Mouse (Mus musculus) spleen, adult 2 months (tissue): ENCODE measurements around the gene Mfap5. TPM values are rescaled to one million over a fixed set of nuclear protein-coding genes. Genes with fewer than 3 reads are reported as not detected.

Experiments
- DNase-seq, 2 experiments: peaks; one replicate each; pipeline versions ENCODE4 v3.0.0 to v3.0.0-alpha.2; 2012 to 2021; ENCODE audit warnings: low spot score in 2 of 2, low read depth in 1 of 2
- H3K27ac ChIP-seq: fragments of 200-500 bp; 2 replicates; pipeline ENCODE4 v1.5.1; 2012; ENCODE audit warnings: low read length, inconsistent platforms; ENCODE audit not compliant: insufficient read depth
- H3K27me3 ChIP-seq: fragments of 200-500 bp; 2 replicates; pipeline ENCODE4 v1.6.1; 2012; ENCODE audit warnings: mild to moderate bottlenecking, moderate library complexity, low read length, inconsistent platforms; ENCODE audit not compliant: control insufficient read depth, insufficient read depth
- H3K36me3 ChIP-seq: fragments of 200-500 bp; 2 replicates; pipeline ENCODE4 v1.6.1; 2012; ENCODE audit warnings: mild to moderate bottlenecking, low read length, inconsistent platforms; ENCODE audit not compliant: control insufficient read depth, insufficient read depth
- H3K4me1 ChIP-seq: fragments of 200-500 bp; 2 replicates; pipeline ENCODE4 v1.6.1; 2011; ENCODE audit warnings: inconsistent platforms; ENCODE audit not compliant: control insufficient read depth, insufficient read depth, insufficient read length
- H3K4me3 ChIP-seq: fragments of 200-500 bp; 2 replicates; pipeline ENCODE4 v1.5.1; 2011; ENCODE audit warnings: mild to moderate bottlenecking, inconsistent platforms; ENCODE audit not compliant: insufficient read depth, insufficient read length; ENCODE audit errors: extremely low read depth
- CTCF ChIP-seq: fragments of 200-500 bp; IDR thresholded peaks from 2 replicates; pipeline ENCODE4 v1.5.1; 2011; ENCODE audit warnings: mild to moderate bottlenecking, inconsistent platforms; ENCODE audit not compliant: insufficient read depth, insufficient read length, insufficient replicate concordance; ENCODE audit errors: extremely low read depth
- POLR2A ChIP-seq: fragments of 200-500 bp; IDR thresholded peaks from 2 replicates; pipeline ENCODE4 v1.6.1; 2011; ENCODE audit warnings: low read depth, low read length, inconsistent platforms
- WGBS: fragments of 180-500 bp; shearing (Covaris S2); methylation state at CpG from one replicate; pipeline ENCODE4 v1.1.7; 2018; 5-methylcytosine and 5-hydroxymethylcytosine counted together
- polyA plus RNA-seq: library from polyadenylated mRNA; depleted of rRNA; stranded (reverse); fragments of >200 nt; gene quantifications from 2 replicates; pipeline ENCODE4 v1.2.3, GENCODE M21; 2012

Mfap5 gene
- polyA plus RNA-seq, 1 experiment = 11.7 TPM

- no peaks in the 10 kb centered on the region for H3K36me3 ChIP-seq
- 7% methylated on average over 17 of the region's 17 CpGs for WGBS
- no peak overlapping the region for H3K4me3 ChIP-seq
- peak; percentile 65 to 74 for DNase-seq
- TF ChIP-seq POLR2A (no peak), CTCF (peak; percentile 79; the same call in 1 of the 2 replicates)
- H3K27me3 ChIP-seq = no peaks in the 10 kb centered on the region
- peaks cover 3% of the 10 kb centered on the region; the same call in 1 of the 2 replicates for H3K4me1 ChIP-seq
- H3K27ac ChIP-seq = no peak overlapping the region
Measured at GRCm38 (mm10) chr6:122560427-122560826, 54.8 kb downstream of the Mfap5 start.

- no peak for DNase-seq
- 79% methylated on average over 20 of the region's 20 CpGs for WGBS
- H3K4me3 ChIP-seq = no peak overlapping the region
- no peaks in the 10 kb centered on the region for H3K36me3 ChIP-seq
- no peaks in the 10 kb centered on the region for H3K27me3 ChIP-seq
- TF ChIP-seq CTCF (no peak), POLR2A (no peak)
- H3K27ac ChIP-seq = no peak overlapping the region
- H3K4me1 ChIP-seq = peaks cover 3% of the 10 kb centered on the region; the same call in 1 of the 2 replicates
Measured at GRCm38 (mm10) chr6:122561005-122561404, 55.4 kb downstream of the Mfap5 start.

DNA sequence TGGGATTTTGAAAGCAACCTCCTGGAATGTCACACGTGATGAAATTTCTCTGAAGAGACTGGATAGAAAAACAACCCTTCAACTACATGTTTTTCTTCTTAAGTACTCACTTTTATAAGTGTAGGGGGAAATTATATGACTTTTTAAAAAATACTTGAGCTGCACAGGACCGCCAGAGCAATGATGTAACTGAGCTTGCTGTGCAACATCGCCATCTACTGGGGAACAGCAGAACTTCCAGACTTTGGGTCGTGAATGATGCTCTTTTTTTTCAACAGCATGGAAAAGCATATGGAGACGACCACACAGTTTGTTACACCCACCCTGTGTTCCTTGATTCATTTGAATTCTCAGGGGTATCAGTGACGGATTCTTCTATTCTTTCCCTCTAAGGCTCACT is 56.8 kb downstream of the Mfap5 start:
- Histone ChIP-seq H3K27me3 (no peaks in the 10 kb centered on the region), H3K4me1 (no peaks in the 10 kb centered on the region), H3K36me3 (no peaks in the 10 kb centered on the region), H3K4me3 (no peak overlapping the region), H3K27ac (no peak overlapping the region)
- no peak for TF ChIP-seq POLR2A
- peak; percentile 63; the same call in 1 of the 2 replicates for TF ChIP-seq CTCF
- peak; percentile 35 to 37 for DNase-seq
- 3% methylated on average over 6 of the region's 6 CpGs for WGBS

GRCm38 (mm10) chr6:122565070-122565784 is 59.6 kb downstream of the Mfap5 start:
- H3K4me3 ChIP-seq = no peak overlapping the region
- H3K36me3 ChIP-seq = no peaks in the 10 kb centered on the region
- no peak for DNase-seq
- no peaks in the 10 kb centered on the region for H3K27me3 ChIP-seq
- TF ChIP-seq POLR2A = no peak
- no peak for TF ChIP-seq CTCF
- H3K4me1 ChIP-seq = peaks cover 3% of the 10 kb centered on the region; the same call in 1 of the 2 replicates
- 78% methylated on average over 9 of the region's 9 CpGs for WGBS
- H3K27ac ChIP-seq = no peak overlapping the region

DNA sequence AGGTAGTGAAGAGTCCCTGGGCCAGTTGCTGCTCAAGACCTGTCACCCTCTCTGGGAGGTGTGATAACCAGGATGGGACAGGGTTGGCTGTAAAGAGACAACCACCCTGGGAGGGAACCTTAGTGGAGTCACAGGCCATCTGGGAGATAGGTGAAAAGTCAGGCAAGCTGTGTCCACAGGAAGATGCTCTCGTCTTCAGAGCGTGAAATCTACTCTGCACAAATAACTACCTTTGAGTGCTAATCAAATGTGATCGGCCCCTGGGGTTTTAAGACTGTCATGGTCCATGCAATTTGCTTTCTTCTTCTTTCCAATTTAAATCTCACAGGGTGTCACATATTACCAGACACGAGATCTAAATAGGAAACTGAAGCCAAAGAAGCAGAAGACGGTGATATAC is 63.5 kb downstream of the Mfap5 start:
- WGBS = 49% methylated on average over 5 of the region's 5 CpGs
- H3K4me3 ChIP-seq = no peak overlapping the region
- TF ChIP-seq POLR2A (no peak), CTCF (no peak)

DNA sequence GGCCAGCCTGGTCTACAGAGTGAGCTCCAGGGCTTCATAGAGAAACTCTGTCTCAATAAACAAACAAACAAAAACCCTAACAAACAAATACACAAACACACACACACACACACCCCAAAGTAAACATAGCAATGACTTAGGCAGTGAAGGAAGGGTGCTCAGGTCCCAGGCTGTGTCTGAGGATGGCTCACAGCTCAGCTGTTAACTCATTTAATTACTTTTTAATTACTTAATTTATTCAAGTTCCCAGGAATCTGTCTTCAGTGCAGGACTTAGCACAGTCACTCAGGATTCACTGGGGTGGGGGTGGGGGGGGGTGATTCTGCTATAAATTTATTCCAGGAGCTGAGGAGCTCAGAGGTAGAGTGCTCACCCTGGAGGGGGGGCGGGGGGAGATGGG is 64.1 kb downstream of the Mfap5 start:
- peaks cover 6% of the 10 kb centered on the region; the same call in 1 of the 2 replicates for H3K4me1 ChIP-seq
- H3K27ac ChIP-seq = no peak overlapping the region; the same call in 1 of the 2 replicates
- H3K4me3 ChIP-seq = no peak overlapping the region
- DNase-seq = no peak
- H3K27me3 ChIP-seq = no peaks in the 10 kb centered on the region
- H3K36me3 ChIP-seq = no peaks in the 10 kb centered on the region
- WGBS = 88% methylated on average over 1 of the region's 1 CpGs
- TF ChIP-seq CTCF (no peak), POLR2A (no peak)

More for the DNA sequence above, 63.5 kb downstream of the Mfap5 start:
- Histone ChIP-seq H3K4me1 (peaks cover 6% of the 10 kb centered on the region; the same call in 1 of the 2 replicates), H3K36me3 (no peaks in the 10 kb centered on the region), H3K27me3 (no peaks in the 10 kb centered on the region), H3K27ac (peak overlapping the region; percentile 47; the same call in 1 of the 2 replicates)
- DNase-seq = no peak

- Histone ChIP-seq H3K4me3 (no peak overlapping the region), H3K36me3 (no peaks in the 10 kb centered on the region), H3K27ac (peak overlapping the region; percentile 46; the same call in 1 of the 2 replicates), H3K27me3 (no peaks in the 10 kb centered on the region), H3K4me1 (peaks cover 6% of the 10 kb centered on the region; the same call in 1 of the 2 replicates)
- no peak for TF ChIP-seq POLR2A
- no peak for TF ChIP-seq CTCF
- DNase-seq = no peak
- 36% methylated on average over 8 of the region's 8 CpGs for WGBS
Measured at GRCm38 (mm10) chr6:122570695-122571616, 65.3 kb downstream of the Mfap5 start.
